Mouse (Mus musculus) embryo, embryonic 11 days (tissue): Measurements from ENCODE around the gene AI413582.

Source experiments
- DNase-seq: peaks from one replicate; pipeline ENCODE4 v3.0.0-alpha.2; 2015

The AI413582 gene

DNA sequence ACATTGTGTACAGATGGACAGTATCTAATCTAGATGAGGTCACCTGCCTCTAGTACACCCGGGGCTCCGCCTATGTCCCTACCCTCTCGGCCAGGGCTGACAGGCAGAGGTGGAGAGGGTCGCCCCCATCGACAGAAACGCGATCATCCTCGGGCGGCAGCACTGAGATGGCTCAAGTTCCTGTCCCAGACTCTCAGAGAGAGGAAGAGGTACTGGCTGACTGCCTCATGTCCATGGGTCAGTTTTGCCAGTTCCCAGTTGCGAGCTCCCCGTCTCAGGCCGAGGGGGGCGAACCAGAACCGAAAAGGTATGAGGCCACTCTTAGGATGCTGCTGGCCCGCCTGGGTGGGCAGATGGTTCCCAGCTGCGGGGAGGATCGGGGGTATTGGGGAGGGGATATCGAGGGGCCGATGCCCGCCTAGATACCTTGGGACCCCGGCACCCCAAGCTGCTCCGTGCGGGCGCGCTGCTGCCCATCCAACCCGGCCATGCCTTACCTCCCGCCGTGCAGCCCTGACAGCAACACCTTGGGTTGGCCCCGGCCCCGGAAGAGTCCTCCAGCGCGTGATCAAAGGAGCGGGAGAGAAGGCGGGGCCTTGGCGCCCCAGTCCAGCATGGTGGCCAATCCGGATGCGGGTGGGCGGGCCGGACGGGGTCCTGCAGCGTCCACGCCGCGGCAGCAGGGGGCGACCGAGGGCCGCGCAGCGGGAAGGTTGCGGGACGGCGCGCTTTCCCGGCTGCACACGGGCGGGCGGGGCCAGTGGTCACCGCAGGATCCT, at the start of gene AI413582:
AI413582 (minus strand) TSS at position 594 of the 779 bp plus-strand sequence.
- DNase-seq, result peak; percentile 95

DNA sequence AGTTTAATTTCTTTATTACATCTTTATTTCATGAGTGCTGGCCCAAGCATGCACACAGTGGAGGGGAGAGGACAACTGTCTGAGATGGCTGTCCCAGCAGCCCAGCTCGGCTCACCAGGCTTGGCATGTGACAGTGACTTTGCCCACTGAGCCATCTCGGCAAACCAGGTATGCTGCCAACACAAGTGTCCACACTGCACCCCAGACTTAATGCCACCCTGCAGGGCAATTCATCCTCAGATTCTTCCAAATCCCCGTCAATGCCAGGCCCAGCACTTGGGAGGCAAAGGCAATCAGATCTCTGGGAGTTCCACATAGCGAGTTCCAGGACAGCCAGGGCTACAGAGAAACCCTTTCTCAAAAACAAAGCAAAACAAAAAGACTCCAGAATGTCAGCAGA, 47.5 kb upstream of the AI413582 start:
- DNase-seq, result no peak

- no peak for DNase-seq
These were observed 46.4 kb upstream of the AI413582 start for GRCm38 (mm10) chr17:27611994-27612393.

DNA sequence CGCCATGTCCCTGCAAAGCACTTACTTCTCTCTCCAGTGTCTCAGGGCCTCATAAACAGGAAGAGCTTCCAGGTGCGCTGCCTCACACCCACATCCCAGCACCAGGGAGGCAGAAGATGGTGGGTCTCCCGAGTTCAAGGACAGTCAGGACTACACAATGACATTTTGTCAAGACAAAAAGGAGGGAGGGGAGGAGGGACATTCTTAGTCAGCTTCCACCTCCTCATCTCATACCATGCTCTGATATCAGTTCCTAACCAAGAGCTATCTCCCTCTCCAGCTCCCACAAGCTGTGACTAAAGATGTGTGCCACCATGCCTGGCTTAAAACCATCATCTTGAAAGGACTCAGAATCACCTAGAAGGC, 45.9 kb upstream of the AI413582 start:
- DNase-seq, result no peak

GRCm38 (mm10) chr17:27610679-27611518, 45.3 kb upstream of the AI413582 start:
- DNase-seq, result no peak

- DNase-seq, result no peak
These were observed 44.0 kb upstream of the AI413582 start for GRCm38 (mm10) chr17:27609576-27609975.

DNA sequence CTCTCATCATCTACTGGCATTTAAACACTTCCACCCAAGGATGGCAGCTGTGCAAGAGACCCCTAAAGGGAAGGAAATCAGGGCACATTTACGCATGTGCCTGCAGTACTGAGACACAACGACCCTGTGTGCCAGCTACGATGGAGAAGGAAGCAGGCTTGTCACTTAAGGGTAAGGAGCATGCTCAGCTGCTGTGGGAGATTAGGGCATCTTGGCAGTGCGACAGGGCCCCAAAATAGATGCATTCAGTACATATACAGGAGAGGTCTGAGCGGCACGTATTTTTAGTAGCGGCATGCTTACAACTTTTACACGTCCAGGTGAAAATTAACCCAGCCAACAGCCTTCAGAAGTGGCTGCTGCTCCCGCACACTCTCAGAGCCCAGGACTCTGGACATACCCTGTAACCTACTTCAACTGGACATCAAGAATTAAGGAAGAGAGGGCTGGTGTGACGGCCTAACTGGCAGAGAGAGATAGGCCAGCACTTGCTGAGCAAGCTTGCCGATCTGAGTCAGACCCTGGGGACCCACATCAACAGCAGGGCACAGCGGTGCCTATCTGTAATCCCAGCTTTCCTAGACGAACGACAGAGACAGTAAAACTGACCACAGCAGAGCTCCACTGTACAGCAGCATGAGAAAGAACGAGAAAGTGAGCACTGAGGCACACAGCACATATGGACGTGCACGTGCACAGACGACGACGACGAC, 38.1 kb upstream of the AI413582 start:
- DNase-seq, result no peak

GRCm38 (mm10) chr17:27603036-27603435, 37.5 kb upstream of the AI413582 start:
- DNase-seq, result no peak

DNA sequence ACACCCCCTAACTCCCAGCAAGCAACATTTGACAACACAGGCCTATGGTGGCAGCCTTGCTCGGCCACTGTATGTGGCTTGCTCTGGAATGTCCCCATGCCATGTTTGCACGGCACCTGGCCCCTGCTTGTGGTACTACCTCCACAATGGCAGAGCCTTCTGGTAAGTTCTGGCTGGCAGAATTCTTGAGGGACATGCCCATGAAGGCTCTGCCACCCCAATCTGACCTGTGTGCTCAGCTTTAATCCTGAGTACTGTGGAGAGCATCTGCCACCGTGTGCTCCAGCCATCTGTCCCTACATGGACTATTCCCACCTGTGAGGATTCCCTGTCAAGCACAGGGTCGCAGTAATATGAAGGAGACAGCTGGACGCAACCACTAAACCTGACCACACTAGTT, 35.3 kb upstream of the AI413582 start:
- DNase-seq, result no peak

DNA sequence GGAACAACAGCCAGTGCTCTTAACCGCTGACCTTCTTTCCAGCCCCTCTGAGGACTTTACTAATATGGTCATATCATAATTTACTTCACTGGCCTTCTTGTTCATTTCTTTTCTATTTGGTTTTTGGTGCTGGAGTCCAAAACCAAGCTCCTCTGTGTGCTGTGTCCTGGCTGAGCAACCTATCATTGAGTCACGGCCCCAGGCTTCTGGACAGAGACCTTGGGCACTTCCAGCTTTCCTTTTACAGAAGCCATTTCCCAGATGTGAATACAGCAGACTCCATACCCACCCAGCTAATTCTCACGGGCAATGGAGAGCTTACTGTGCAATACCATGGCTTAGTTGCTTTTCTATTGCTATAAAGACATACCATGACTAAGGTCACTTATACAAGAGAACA, 34.7 kb upstream of the AI413582 start:
- DNase-seq, result no peak

DNA sequence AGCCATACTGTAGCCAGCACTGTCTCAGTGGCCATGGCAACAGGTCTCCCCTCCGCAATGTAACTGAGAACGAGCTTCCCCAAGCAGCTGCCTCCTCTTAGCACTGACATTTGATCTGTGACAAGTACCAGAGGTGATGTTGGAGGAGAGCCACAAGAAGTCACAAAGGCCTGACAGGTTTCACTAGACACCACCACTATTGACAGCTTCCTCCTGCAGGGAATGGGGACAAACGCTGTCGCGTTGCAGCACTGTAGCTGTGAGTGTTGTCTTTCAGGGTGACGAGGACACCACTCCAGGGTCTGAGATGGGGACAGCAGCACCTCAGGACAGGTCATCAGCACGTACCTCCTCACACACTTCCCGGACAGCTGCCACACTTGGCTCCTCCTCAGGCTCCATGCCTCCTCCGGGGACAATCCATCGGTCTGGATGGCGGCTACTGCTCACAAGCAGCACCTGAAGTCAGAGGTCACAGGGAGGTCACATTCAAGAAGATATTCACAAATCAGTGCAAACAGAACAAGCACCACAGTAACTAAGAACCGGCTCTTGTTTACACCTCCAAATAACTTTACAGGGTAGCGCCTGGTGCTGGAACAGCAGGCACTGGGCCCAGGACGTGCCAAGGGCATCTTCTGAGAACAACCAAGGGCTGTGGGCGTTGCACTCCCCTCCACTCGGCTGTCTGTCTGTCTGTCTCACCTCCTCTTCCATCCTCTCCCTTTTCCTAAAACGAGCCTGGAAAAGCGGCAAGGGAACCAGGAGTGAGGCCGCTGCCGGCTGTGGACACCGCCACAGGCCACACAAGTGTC, 31.0 kb upstream of the AI413582 start:
- DNase-seq, result no peak

- no peak for DNase-seq
These were observed 30.3 kb upstream of the AI413582 start for GRCm38 (mm10) chr17:27595659-27596375.

DNA sequence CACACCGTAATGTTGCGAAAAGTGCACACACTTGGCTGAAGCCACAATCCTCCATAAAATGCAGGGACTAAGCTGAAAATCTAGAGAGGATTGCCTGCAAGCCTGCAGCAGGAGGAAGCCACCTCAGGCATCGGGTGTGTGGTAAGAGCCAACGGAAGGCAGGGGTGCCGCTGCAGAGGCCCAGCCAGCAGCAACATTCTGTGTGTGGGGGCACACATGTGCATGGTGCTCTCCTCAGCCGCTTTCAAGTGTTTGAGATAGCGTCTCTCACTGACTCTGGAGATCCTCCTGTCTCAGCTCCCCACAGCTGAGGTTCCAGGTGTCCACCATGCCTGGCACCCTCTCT, 27.0 kb upstream of the AI413582 start:
- DNase-seq, result no peak

- DNase-seq, result no peak
These were observed 26.4 kb upstream of the AI413582 start for GRCm38 (mm10) chr17:27591826-27592564.

GRCm38 (mm10) chr17:27588231-27588630, 22.7 kb upstream of the AI413582 start:
- no peak for DNase-seq

GRCm38 (mm10) chr17:27587252-27587651, 21.7 kb upstream of the AI413582 start:
- no peak for DNase-seq

DNA sequence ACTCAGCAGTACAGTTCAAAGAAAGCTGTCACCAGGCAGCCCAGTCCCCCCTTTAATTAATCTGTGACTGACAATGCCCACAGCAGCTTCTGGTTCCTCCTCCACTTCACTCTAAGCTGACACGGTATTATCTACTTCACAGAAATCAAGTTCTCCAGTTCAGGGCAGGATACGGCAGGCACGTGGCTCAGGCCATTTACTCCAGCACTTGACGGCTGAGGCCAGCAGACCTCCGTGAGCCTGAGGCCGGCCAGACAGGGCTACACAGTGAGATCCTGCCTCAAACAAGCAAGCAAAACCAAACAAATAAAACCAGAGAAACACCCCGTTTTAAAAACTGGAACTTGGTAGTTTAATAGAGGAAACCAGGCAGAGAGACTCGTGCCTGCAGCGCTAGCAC, 21.1 kb upstream of the AI413582 start:
- DNase-seq, result no peak

- no peak for DNase-seq
These were observed 17.8 kb upstream of the AI413582 start for GRCm38 (mm10) chr17:27583185-27583894.

DNA sequence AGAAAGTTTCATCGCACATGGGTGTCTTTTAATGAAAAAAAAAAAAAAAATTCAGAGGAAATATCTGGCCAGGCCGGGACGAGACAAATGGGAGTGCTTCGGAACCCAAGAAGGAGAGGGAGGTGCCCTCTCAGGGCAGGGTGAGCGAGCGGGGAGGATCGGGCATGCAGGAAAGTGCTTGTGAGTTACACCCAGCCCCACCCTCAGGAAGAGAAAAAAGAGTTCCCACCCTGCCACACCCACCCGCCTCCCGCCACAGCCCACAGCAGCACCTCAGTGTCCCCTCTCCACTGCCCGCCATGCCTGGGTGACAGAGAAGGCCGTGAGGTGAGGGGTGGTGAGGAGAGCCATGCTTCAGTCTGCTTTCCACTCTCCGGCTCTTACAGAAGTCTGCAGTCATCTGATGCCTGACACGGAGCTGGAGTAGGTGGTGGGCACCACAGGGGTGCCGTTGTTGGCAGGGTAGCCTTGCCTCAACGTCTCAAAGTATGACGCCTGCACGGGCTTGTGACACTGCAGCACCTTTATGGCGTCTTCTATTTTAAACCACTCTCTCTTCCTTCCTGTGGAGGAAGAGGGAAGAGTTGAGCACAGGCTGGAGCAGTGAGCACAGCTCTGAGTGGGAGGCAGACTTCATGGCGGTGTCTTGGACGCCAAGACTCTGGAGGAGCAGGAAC, 15.0 kb upstream of the AI413582 start:
- no peak for DNase-seq

- no peak for DNase-seq
These were observed 14.3 kb upstream of the AI413582 start for GRCm38 (mm10) chr17:27579816-27580215.
